Mouse (Mus musculus) induced T-regulatory cell, adult 2 months (primary cell): Measurements from ENCODE around the gene Trmt13.

Experiments used
- DNase-seq: peaks from one replicate; pipeline ENCODE4 v3.0.0-alpha.2; 2012; ENCODE audit warnings: low read depth

The Trmt13 gene

DNA sequence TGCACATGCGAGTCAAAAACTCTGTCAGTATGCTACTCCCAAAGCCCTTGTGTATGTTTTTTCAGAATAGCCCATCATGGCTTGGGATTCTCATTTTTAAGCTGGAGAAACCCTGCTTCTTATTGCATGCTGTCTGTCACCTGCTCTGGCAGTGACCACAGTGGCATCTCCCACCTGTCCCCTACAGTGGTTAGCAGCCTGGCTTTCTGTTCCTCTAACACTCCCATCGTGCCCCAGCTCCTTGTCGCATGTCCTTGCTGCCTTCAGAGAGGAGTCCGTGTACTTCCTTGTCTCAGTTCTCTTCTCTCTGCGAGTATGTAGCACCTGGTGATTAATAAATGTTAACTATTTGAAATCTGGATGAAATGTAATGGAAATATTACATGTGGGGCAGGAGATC lies 67.0 kb downstream of the Trmt13 start:
- no peak for DNase-seq

DNA sequence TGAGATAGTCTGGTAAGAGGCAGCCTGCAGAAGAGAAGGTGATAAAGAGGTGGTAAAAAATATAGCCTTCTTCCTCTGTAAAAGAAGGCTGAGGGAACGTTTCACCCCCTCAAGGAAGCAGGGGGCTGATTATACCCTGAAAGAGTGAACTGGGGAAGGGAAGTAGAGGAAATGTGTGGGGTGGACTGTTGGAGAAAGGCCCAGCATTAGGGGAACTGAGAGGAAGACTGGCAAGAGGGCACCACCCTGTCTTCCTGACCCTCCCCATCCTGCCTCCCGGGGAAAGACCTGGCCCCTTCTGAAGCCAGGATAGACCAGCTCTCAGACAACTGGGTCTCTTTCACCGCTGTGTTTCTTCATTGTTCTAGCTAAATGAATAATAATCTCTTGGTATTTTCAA lies 71.9 kb downstream of the Trmt13 start:
- no peak for DNase-seq

DNA sequence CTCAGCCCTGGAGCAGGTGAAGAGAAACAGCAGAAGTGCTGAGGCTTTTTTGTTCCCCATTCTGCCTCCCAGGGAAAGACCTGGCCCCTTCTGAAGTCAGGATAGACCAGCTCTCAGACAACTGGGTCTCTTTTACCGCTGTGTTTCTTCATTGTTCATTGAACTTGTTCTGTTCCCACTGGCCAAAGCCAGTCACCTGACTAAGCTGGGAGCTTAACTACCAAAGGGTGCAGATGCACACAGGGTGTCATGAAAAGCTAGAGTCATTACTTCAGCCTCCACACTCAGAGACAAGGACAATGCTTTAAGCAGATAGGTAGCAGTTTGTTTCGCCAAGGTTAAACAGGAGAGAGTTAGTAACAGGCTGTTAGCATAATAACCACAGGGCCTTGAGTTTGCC lies 72.3 kb downstream of the Trmt13 start:
- no peak for DNase-seq

DNA sequence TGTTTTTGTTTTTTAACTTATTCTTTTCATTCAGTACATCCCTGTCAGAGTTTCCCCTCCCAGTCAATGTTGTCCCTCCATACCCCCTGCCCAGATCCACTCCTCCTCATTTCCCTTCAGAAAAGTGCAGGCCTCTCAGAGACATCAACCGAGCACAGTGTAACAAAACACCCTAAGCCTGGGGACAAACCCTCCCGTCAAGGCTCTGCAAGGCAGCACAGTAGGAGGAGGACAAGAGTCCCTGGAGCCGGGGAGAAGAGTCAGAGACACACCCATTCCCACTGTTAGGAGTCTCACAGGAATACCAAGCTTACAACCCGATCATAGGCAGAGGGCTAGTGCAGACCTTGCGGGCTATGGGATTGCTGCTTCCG lies 77.2 kb downstream of the Trmt13 start:
- DNase-seq: no peak

DNA sequence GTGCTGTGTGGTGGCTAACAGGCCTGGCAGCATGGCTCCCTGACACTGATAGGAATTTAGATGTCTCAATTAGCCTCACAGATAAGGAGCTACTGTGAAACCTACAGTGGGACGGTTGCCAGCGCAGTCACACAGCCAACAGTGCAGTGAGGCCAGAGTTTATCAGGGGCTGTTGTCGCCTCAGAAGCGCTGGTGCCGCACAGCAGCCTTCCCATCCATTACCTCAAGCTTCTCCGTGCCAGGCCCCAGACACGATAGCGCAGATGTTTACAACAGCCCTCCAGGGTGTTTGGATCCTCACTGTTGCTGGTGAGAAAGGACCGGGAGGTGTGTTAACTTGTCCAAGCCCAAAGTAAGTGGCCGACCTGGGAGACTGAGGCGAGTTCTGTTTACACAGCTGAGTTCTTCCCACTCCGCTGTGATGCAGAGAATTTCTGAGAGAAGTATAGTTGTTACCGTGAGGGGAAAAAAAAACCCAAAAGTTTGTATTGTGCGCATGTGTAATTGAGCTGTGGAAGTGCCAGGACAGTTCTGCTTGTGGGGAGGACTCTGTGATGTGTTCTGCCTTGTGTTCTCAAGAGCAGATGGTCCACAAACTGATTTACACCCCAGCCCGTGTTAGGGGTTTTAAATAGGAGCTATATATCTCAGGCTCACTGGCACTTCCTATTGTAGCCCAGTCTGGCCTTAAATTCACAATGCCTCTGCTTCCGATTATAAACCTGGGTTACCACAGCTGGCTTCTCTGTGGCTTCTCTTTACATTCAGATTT lies 77.8 kb downstream of the Trmt13 start:
- DNase-seq: no peak
